Mouse (Mus musculus) stomach, postnatal 0 days (tissue): ENCODE measurements around the gene Slc39a8. TPM values are rescaled to one million over a fixed set of nuclear protein-coding genes. Genes with fewer than 3 reads are reported as not detected.

Source experiments
- ATAC-seq: fragments of 200-750 bp; cut with Nextera tagmentation; 2 replicates; pipeline ENCODE4 v1.8.0; 2017; ENCODE audit not compliant: low FRiP score, low TSS enrichment
- DNase-seq: peaks from one replicate; pipeline ENCODE4 v3.0.0-alpha.2; 2016; ENCODE audit warnings: low spot score
- H3K27ac ChIP-seq: fragments of 300-500 bp; sonication (generic); replicated peaks from 2 replicates; pipeline ENCODE4 v1.5.1; 2014; ENCODE audit warnings: mild to moderate bottlenecking, control low read depth
- H3K27me3 ChIP-seq: fragments of 300-500 bp; sonication (generic); 2 replicates; pipeline ENCODE4 v1.6.1; 2014; ENCODE audit warnings: low read length; ENCODE audit not compliant: control insufficient read depth, insufficient read depth
- H3K36me3 ChIP-seq: fragments of 300-500 bp; sonication (generic); 2 replicates; pipeline ENCODE4 v1.6.1; 2014; ENCODE audit warnings: low read length, mixed read lengths; ENCODE audit not compliant: control insufficient read depth, insufficient read depth
- H3K4me1 ChIP-seq: fragments of 300-500 bp; sonication (generic); replicated peaks from 2 replicates; pipeline ENCODE4 v1.6.1; 2014; ENCODE audit warnings: antibody characterized with exemption; ENCODE audit not compliant: control insufficient read depth, insufficient read depth
- H3K4me2 ChIP-seq: fragments of 300-500 bp; sonication (generic); replicated peaks from 2 replicates; pipeline ENCODE4 v1.6.1; 2014; ENCODE audit warnings: low read depth, mild to moderate bottlenecking, control low read depth, moderate library complexity
- H3K4me3 ChIP-seq: fragments of 300-500 bp; sonication (generic); 2 replicates; pipeline ENCODE4 v1.5.1; 2014; ENCODE audit warnings: low read depth, low read length, control low read depth
- H3K9ac ChIP-seq: fragments of 300-500 bp; sonication (generic); 2 replicates; pipeline ENCODE4 v1.6.1; 2014; ENCODE audit warnings: mild to moderate bottlenecking, low read length, control low read depth, mixed read lengths
- H3K9me3 ChIP-seq: fragments of 300-500 bp; sonication (generic); 2 replicates; pipeline ENCODE4 v1.6.1; 2016; ENCODE audit warnings: low read length; ENCODE audit not compliant: control insufficient read depth
- CTCF ChIP-seq: IDR thresholded peaks from 2 replicates; pipeline ENCODE4 v1.5.1; 2016; ENCODE audit warnings: antibody characterized with exemption, low read depth, mild to moderate bottlenecking, moderate library complexity
- EP300 ChIP-seq: optimal IDR thresholded peaks from 2 replicates; pipeline ENCODE3; 2016; ENCODE audit warnings: antibody characterized with exemption
- WGBS: fragments of 180-500 bp; shearing (Covaris S2); extraction: QIAGEN DNeasy Blood & Tissue Kit; methylation state at CpG from one replicate; pipeline ENCODE4 v1.1.7; 2014; 5-methylcytosine and 5-hydroxymethylcytosine counted together
- polyA plus RNA-seq: library from polyadenylated mRNA; unstranded; fragments of >200 nt; fragmentation: Nextera tagmentation; extraction: Ambion mirVana; gene quantifications from 2 replicates; pipeline ENCODE4 v1.2.1, GENCODE M21; 2015

Gene Slc39a8
- polyA plus RNA-seq, 1 experiment from 2014 or later: 3.6 TPM

DNA sequence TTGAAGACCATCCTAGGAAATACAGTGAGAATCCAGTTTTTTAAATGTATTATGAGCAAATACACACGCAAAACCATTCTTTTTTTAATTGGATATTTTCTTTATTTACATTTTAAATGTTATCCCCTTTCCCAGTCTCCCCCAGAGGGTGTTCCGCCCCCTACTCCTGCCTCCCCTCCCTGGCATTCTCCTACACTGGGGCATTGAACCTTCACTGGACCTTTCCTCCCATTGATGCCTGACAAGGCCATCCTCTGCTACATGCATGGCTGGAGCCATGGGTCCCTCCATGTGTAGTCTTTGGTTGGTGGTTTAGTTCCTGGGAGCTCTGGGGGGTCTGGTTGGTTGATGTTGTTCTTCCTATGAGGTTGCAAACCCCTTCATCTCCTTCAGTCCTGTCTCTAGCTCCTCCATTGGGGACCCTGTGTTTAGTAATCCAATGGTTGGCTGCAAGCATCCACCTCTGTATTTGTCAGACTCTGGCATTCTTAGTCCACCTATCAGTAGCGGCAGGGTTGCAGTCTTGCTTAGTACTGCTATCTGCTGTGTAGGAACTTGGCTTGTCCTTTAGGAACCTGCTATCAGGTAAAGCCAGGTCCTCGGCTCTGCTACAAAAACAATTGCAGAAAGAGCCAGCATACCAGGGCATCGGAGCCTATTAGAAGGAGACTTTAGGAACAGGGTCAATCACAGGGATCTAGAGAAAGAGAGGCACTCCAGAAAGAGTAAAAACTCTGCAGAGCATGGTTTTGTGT is 8.9 kb upstream of the Slc39a8 start:
- WGBS: 79% methylated on average over 5 of the region's 5 CpGs
- Histone ChIP-seq H3K36me3 (no peaks in the 10 kb centered on the region), H3K4me2 (no peak overlapping the region), H3K4me1 (no peaks in the 10 kb centered on the region), H3K27me3 (no peaks in the 10 kb centered on the region), H3K27ac (no peak overlapping the region), H3K9ac (no peak overlapping the region), H3K9me3 (no peaks in the 10 kb centered on the region), H3K4me3 (no peak overlapping the region)
- DNase-seq (no peak), ATAC-seq (no peak)
- TF ChIP-seq EP300 (no peak), CTCF (no peak)

- no peak overlapping the region for H3K4me2 ChIP-seq
- H3K9me3 ChIP-seq: no peaks in the 10 kb centered on the region
- H3K4me1 ChIP-seq: no peaks in the 10 kb centered on the region
- ATAC-seq (no peak), DNase-seq (no peak)
- H3K9ac ChIP-seq: no peak overlapping the region
- no peak overlapping the region for H3K4me3 ChIP-seq
- no peak overlapping the region for H3K27ac ChIP-seq
- H3K27me3 ChIP-seq: no peaks in the 10 kb centered on the region
- H3K36me3 ChIP-seq: no peaks in the 10 kb centered on the region
- WGBS: 55% methylated on average over 1 of the region's 1 CpGs
- TF ChIP-seq EP300: no peak
Measured at GRCm38 (mm10) chr3:135817124-135817523, 8.0 kb upstream of the Slc39a8 start.

GRCm38 (mm10) chr3:135824436-135824835 is 643 bp upstream of the Slc39a8 start:
- Histone ChIP-seq H3K4me2 (peak overlapping the region; percentile 100), H3K36me3 (no peaks in the 10 kb centered on the region), H3K4me1 (no peaks in the 10 kb centered on the region), H3K9me3 (no peaks in the 10 kb centered on the region), H3K4me3 (peak overlapping the region; percentile 57; the same call in 1 of the 2 replicates), H3K9ac (no peak overlapping the region), H3K27ac (no peak overlapping the region), H3K27me3 (no peaks in the 10 kb centered on the region)
- no peak for TF ChIP-seq CTCF
- TF ChIP-seq EP300: no peak
- whole genome bisulfite sequencing: 13% methylated on average over 3 of the region's 4 CpGs
- DNase-seq (no peak), ATAC-seq (no peak)

DNA sequence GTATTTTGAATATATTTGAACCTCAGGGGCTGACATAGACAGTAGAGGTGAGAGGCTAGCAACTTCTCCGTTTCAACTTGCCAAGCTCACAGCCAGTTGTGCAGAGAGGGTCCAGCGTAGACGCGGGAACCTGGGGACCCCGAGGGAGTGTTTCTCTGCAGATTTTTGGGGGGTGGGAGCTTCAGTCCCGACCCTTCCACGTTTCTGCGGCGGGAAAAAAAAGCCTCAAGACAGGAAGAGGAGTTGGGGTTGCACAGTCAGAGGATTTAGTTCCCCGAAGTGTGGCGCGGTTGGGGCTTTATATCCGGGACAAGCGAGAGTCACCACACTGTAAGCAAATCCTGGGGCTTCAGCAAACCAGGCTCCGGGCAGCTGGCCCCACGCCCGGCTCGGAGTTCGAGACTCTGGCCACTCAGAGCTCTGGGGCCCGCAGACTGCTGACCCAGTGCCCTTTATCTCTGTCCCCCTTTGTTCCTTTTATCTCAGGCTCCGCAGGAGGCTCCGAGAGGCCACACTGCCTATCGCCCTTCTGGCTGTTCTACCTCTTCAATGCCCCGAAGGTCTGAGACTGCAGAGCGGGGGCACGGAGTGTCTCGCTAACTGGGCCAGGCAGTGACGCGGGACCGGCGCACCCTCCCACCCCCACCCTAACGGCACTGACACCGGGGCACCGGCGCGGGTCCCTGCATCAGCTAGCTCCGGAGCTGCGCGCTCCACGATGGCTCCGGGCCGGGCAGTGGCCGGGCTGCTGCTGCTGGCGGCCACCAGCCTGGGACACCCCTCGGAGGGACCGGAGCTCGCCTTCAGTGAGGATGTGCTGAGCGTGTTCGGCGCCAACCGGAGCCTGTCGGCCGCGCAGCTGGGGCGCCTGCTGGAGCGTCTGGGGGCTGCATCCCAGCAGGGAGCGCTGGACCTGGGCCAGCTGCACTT is 940 bp downstream of the Slc39a8 start:
- Histone ChIP-seq H3K9me3 (no peaks in the 10 kb centered on the region), H3K9ac (peak overlapping the region; percentile 58), H3K27me3 (no peaks in the 10 kb centered on the region), H3K4me2 (peak overlapping the region; percentile 100), H3K4me1 (no peaks in the 10 kb centered on the region), H3K27ac (no peak overlapping the region; the same call in 1 of the 2 replicates), H3K36me3 (no peaks in the 10 kb centered on the region), H3K4me3 (peak overlapping the region; percentile 57)
- TF ChIP-seq EP300 (no peak), CTCF (peak; percentile 30; the same call in 1 of the 2 replicates)
- peak; percentile 74 for ATAC-seq
- peak; percentile 67 for DNase-seq
- WGBS: under 1% methylated on average over 57 of the region's 57 CpGs

- H3K9ac ChIP-seq: peak overlapping the region; percentile 58
- H3K4me1 ChIP-seq: no peaks in the 10 kb centered on the region
- TF ChIP-seq EP300: no peak
- no peak for TF ChIP-seq CTCF
- H3K27ac ChIP-seq: no peak overlapping the region
- H3K4me2 ChIP-seq: peak overlapping the region; percentile 100
- no peaks in the 10 kb centered on the region for H3K9me3 ChIP-seq
- WGBS: 24% methylated on average over 12 of the region's 12 CpGs
- no peaks in the 10 kb centered on the region for H3K27me3 ChIP-seq
- no peak for ATAC-seq
- H3K4me3 ChIP-seq: peak overlapping the region; percentile 57
- no peaks in the 10 kb centered on the region for H3K36me3 ChIP-seq
- no peak for DNase-seq
Measured at GRCm38 (mm10) chr3:135826684-135827249, 1.7 kb downstream of the Slc39a8 start.
